Mouse (Mus musculus) heart, adult 8-10 months (tissue): ENCODE results near the gene Atf6b. TPM values are rescaled to one million over a fixed set of nuclear protein-coding genes. Genes with fewer than 3 reads are reported as not detected.

Source experiments
- DNase-seq: peaks from one replicate; pipeline ENCODE4 v3.0.0; 2022; ENCODE audit warnings: low spot score
- total RNA-seq, 4 experiments: library from RNA; stranded (reverse); gene quantifications; 2 replicates each; pipeline ENCODE4 v1.2.4; 2022

Atf6b gene
- total RNA-seq, 4 experiments from 2014 or later: 14.4 to 19.9 (median 16.0) TPM

GRCm38 (mm10) chr17:34648141-34648890 is 1.4 kb downstream of the Atf6b start:
- DNase-seq: no peak

- no peak for DNase-seq
These were observed 2.3 kb downstream of the Atf6b start for GRCm38 (mm10) chr17:34649106-34649864.

- no peak for DNase-seq
These were observed 3.8 kb downstream of the Atf6b start for GRCm38 (mm10) chr17:34650781-34651180.

GRCm38 (mm10) chr17:34651507-34652221 is 4.7 kb downstream of the Atf6b start:
- no peak for DNase-seq

- no peak for DNase-seq
These were observed 5.6 kb downstream of the Atf6b start for GRCm38 (mm10) chr17:34652546-34652945.

GRCm38 (mm10) chr17:34652985-34653384 is 6.0 kb downstream of the Atf6b start:
- DNase-seq: no peak

GRCm38 (mm10) chr17:34653746-34654285 is 6.9 kb downstream of the Atf6b start:
- no peak for DNase-seq

GRCm38 (mm10) chr17:34654392-34654791 is 7.4 kb downstream of the Atf6b start:
- DNase-seq: no peak

GRCm38 (mm10) chr17:34655160-34655559 is 8.2 kb downstream of the Atf6b start:
- no peak for DNase-seq

- DNase-seq: peak; percentile 96
These were observed 8.6 kb downstream of the Atf6b start for GRCm38 (mm10) chr17:34655581-34655991.

GRCm38 (mm10) chr17:34656666-34657065 is 9.7 kb downstream of the Atf6b start:
- DNase-seq: no peak

- no peak for DNase-seq
These were observed 10.3 kb downstream of the Atf6b start for GRCm38 (mm10) chr17:34657271-34657670.

GRCm38 (mm10) chr17:34658145-34658544 is 11.2 kb downstream of the Atf6b start:
- no peak for DNase-seq

- DNase-seq: no peak
These were observed 11.6 kb downstream of the Atf6b start for GRCm38 (mm10) chr17:34658591-34658990.

GRCm38 (mm10) chr17:34659181-34659896 is 12.4 kb downstream of the Atf6b start:
- DNase-seq: no peak

- no peak for DNase-seq
These were observed 12.9 kb downstream of the Atf6b start for GRCm38 (mm10) chr17:34659897-34660214.

GRCm38 (mm10) chr17:34660259-34660820 is 13.4 kb downstream of the Atf6b start:
- no peak for DNase-seq

GRCm38 (mm10) chr17:34661121-34661591 is 14.2 kb downstream of the Atf6b start:
- DNase-seq: peak; percentile 84

- no peak for DNase-seq
These were observed 15.5 kb downstream of the Atf6b start for GRCm38 (mm10) chr17:34662468-34662867.

- DNase-seq: no peak
These were observed 16.0 kb downstream of the Atf6b start for GRCm38 (mm10) chr17:34662978-34663377.

GRCm38 (mm10) chr17:34663558-34663957 is 16.6 kb downstream of the Atf6b start:
- DNase-seq: no peak
